Mouse (Mus musculus) megakaryocyte, adult 5-6 weeks (primary cell): ENCODE data around the gene Pwwp2b. TPM values are rescaled to one million over a fixed set of nuclear protein-coding genes. Genes with fewer than 3 reads are reported as not detected.
A peak's percentile ranks its signal among the peaks of the same experiment; 100 is the strongest.

Experiments
- ATAC-seq: 2 replicates; pipeline ENCODE4 v1.8.0; 2016; ENCODE audit warnings: mild to moderate bottlenecking, inconsistent platforms; ENCODE audit not compliant: poor library complexity, severe bottlenecking
- total RNA-seq, 2 experiments: library from RNA; stranded (forward) in 1 of 2; stranded (reverse) in 1 of 2; fragments of 153-499, 151-499 nt in 1 of 2; fragments of 221-1000, 200-1000 nt in 1 of 2; gene quantifications; 2 replicates each; pipeline versions ENCODE4 v1.2.3 to v1.2.4; 2015 to 2017

Gene Pwwp2b
- total RNA-seq (2015) = 3.0 and 3.3 TPM in 2 replicates
- 1.8 and 2.6 TPM in 2 replicates for total RNA-seq (2017)

GRCm38 (mm10) chr7:139247881-139248614 lies at the start of gene Pwwp2b:
Gene Pwwp2b, plus strand, starts transcription at chr7:139248482.
- peak; percentile 78 for ATAC-seq

GRCm38 (mm10) chr7:139200108-139200507 lies 48.2 kb upstream of the Pwwp2b start:
- ATAC-seq = peak; percentile 60

DNA sequence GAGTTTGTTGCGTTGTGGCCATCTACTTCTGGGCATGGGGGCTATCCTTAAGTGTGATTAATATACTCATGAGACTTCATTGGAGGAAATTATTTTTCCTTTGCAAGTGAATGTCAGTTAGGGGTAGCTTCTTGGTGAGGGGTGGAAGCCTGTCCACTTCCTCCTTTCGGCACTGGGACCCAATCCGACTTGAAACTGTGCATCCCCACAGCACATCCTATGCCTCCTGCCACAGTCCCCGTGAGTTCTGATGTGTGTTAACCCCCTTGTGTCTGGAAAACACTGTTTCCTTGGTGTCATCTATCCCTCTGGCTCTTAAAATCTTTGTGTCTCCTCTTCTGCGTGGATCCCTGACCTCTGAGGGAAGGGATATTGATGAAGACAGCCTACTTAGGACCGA lies 47.1 kb upstream of the Pwwp2b start:
- peak; percentile 47 for ATAC-seq

DNA sequence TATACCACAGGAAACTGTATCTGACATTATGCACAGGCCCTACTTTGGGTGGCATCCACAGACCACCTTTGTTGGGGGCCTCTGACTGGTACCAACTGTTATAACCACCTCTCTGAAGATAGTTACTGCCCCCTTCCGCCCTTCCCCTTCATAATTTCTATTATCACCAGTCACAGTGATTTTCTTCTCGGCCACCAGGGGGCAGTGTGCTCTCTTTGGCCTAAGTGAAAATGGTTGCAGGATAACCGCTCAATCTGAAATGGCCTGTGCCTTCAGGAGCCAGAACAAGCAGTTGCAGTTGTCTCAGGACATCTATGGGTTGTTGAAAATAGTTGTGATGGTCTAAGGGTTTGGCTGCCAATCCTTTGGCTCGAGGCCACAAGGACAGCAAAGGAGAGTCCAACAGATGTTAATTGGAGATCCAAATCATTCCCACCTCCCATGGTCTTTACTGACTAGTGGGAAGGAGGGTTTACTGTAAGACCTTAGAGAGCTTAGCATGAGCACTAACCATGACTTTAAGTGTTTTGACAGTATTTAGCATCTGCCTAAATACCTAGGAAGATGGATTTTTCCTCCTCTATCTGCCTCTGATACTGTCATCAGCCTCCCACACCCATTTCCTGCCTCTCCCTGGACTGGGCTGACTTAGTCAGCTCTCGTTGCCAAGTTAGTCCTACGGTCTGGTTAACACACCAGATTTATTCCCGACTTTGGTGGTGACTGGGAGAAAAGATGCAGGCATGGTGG lies 40.1 kb upstream of the Pwwp2b start:
- ATAC-seq = peak; percentile 83

DNA sequence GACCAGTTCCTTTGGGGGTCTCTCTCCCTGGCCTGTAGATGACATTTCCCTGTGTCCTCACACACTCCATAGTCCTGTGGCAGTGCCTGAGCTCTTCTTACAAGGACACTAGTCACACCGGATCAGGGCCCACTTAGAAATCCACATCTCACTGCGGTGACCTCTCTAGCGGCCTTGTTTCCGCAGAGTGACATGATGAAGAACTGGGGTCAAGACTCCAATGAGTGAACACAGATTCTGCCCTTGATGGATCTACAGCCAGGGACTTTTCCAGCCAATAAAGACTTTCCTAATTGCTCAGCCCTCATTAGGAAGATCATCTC lies 39.5 kb upstream of the Pwwp2b start:
- ATAC-seq = no peak

GRCm38 (mm10) chr7:139211761-139212160 lies 36.5 kb upstream of the Pwwp2b start:
- no peak for ATAC-seq

GRCm38 (mm10) chr7:139212754-139213745 lies 35.2 kb upstream of the Pwwp2b start, which contains the start of the genes Lrrc27 and Stk32c:
Gene Lrrc27, plus strand, starts transcription at chr7:139212988.
Gene Stk32c, minus strand, starts transcription at chr7:139213307.
- peak; percentile 96 for ATAC-seq

- ATAC-seq = no peak
These were observed 34.5 kb upstream of the Pwwp2b start for GRCm38 (mm10) chr7:139213751-139214150.

- no peak for ATAC-seq
These were observed 34.1 kb upstream of the Pwwp2b start for GRCm38 (mm10) chr7:139214160-139214559.

DNA sequence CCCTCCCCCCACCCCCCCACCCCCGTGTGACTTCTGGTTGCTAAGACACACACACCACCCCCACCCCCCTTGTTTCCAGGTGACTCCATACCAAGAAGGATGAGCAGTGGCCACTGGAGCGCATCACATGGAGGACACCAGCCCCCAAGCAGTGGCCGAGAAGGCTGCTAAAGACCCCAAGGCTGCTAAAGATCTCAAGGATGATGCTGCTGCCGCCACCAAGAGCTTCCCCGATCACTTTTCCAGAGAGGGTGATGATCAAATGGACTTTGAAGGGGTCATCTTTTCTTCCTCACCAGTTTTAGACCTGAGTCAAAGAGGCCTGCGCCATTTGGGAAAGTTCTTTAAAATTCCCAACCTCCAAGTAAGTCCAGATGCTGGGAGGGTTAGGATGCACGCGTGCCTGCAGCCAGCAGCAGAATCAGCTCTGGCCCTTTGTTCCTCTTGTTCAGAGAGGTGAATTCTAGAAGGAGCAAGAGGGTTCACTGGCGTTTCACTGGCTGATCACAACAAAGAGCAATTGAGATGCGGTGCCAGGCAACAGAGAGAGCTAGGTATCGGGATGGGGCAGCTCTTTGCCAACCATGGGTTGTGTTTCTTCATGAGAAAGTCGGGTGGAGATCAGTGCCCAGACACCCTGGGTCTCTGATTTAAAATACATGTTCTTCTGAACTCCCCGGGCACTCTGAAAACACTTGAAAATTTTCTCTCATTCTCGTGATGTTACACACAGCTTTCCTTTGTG lies 33.5 kb upstream of the Pwwp2b start:
- ATAC-seq = no peak

DNA sequence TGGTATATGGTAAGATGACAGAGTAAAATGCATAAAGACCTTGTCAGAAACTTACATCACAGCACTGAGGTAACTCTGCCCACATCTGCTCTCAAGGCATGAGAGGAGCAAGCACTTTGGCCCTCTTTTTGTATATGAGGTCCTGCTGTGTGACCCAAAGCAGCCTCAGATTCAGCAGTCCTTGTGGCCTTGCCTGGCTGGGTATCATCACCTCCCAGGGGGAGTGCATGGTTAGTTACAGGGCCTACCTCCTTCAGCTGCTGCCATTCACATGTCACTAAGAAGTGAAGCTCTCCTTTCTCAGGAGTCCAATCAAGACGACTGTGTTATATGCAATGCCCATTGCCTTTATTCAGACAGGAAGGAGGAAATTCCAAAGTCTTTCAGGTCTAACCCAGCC lies 32.8 kb upstream of the Pwwp2b start:
- ATAC-seq = no peak

DNA sequence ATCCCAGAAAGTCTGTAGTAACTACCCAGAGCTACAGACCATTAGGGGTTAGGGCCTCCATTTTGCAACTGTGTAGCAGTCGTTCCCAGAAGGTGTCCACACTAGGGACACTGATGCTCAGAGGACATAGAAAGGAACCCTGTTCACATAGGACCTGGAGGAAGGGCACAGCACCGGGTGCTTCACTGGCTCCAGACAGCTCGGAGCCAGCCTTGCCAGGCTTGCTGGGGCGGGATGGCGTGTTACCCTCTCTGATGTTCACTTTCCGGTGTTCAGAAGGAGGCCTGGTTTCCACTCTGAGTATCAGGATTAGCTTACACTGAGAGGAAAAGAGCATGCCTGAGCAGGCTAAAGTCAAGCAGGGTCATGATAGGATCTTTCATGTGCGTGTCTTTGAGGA lies 32.3 kb upstream of the Pwwp2b start:
- no peak for ATAC-seq

DNA sequence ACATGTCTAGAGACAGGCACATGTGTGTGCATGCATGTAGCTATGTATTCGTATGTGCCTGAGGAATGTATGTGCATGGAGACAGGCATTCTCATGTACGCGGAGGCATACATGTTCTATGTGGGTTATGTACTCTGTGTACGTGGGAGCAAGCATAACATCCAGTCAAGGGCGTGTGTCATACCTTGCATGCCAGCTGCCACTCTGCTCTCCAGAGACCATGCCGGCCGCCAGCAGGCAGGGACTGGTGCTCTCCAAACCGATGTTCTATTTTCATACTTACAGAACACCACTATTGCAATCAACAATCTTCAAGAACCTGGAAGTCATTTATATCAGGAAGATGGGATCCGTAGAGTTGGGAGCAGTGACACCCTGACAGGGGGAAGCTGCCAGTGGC lies 31.8 kb upstream of the Pwwp2b start:
- no peak for ATAC-seq

DNA sequence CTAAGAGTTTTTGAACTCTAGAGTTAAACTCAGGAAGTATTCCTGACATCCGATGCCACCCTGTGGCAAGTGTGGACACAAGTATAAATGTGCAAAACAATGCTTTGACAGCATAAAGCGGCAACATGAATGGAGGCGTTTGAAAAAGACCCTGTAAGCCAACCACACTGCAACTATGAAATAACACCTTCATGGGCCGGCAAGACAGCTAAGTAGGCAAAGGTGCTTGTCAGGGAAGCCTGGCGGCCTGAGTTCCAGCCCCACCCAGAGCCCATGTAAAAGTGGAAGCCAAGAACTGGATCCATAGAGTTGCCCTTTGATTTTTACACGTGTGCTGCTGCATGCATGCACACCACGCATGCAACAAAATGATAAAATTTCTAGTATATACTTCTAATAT lies 31.2 kb upstream of the Pwwp2b start:
- no peak for ATAC-seq

DNA sequence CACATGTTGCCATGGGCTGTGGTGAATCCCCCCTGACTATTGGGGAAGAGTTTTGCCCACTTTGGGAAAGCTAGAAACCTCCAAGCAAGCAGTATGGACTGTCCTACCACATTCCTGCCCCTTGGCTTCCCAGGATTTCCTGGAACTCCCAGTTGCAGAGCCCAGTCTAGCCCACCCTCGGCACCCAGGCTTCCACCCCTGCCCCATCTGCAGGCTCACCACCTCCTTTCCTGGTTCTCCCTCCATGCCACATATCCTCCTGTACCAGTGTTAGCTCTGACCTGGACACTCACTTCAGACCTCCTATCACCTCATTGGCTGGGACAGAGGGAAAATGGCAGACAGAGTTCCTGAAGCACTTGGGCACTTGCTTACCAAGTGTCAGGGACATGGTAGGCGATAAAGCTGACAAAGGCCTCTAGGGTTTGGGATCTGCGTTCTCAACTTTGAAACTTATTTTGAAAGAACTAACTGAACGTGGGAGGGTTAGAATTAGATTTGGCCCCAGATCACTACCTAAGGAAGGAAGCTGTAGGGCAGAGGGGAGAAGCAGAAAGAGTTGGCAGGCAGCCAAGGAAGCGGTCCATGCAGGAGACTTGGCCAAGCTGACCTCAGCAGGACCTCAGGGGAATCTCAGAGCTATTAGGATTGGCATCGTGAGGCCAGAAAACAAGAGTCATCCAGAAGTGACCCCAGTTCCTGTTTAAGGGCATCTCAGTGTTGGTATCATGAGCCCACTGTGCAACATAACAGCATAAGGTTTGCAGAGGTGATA lies 29.5 kb upstream of the Pwwp2b start:
- no peak for ATAC-seq

DNA sequence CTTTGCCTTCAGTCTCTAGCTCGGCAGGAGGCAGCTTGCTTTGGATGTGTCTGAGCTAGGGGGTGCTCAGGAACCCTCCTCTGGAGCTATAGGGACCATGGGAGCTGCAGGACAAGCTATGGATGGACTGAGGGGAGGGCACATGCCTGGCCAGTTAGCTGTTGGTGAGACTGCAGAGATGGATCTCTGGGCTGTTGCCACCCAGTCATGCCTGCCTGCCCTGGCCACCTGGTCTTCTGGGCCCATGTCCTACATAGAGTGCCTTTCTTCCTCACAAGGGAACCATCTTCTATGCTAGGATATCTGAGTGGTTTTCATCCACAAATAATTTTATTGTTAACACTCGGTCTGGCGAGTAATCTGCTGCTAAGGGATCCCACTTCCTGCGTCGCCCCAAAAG lies 28.8 kb upstream of the Pwwp2b start:
- ATAC-seq = no peak

DNA sequence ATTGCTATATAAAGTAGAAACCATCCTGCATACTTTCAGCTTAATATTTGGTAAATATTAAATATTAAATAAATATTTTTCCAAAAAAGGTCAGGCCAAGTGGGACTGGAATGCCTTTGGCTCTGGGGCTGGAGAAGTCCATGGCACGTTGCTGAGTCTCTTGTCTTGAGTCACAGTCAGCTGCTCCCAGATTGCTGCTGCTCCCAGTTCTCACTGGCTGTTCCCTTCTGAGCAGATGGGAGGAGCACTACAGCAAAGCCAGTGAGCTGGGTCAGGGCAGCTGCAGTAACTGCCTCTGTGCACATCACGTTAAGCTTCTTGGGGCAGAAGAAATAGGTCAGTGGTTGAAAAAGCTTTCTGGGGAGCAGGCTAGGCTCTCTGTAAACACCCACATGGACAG lies 28.0 kb upstream of the Pwwp2b start:
- no peak for ATAC-seq

GRCm38 (mm10) chr7:139221072-139221471 lies 27.2 kb upstream of the Pwwp2b start:
- ATAC-seq = no peak

GRCm38 (mm10) chr7:139221856-139222255 lies 26.4 kb upstream of the Pwwp2b start:
- no peak for ATAC-seq

DNA sequence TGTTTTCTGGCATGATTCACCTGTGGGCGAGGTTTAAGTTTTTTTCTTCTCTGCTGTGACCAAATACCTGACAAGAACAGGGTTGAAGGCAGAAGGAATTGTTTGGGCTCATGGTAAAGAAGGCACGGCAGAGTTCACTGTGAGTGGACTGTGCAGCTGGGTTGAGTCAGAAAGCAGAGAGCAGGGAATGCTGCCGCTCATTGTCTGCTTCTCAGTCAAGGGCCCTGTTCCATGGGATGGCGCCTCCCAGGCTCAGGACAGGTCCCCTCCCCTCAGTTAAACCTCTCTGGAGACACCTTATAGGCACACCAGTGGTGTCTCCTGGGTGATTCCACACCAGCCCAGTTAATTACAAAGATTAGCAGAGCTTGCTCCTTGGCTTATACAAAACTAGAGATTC lies 25.9 kb upstream of the Pwwp2b start:
- no peak for ATAC-seq
